Mouse (Mus musculus) gonadal fat pad, adult 2 months (tissue): ENCODE measurements around the gene Sac3d1. TPM values are rescaled to one million over a fixed set of nuclear protein-coding genes. Genes with fewer than 3 reads are reported as not detected.

ENCODE experiments used
- DNase-seq: peaks from one replicate; pipeline ENCODE4 v3.0.0-alpha.2; 2012; ENCODE audit warnings: low read depth
- polyA plus RNA-seq: library from polyadenylated mRNA; depleted of rRNA; stranded (reverse); fragments of >200 nt; gene quantifications from 2 replicates; pipeline ENCODE4 v1.2.3, GENCODE M21; 2012; rRNA removed

The Sac3d1 gene
- polyA plus RNA-seq, 1 experiment: 26.0 TPM

DNA sequence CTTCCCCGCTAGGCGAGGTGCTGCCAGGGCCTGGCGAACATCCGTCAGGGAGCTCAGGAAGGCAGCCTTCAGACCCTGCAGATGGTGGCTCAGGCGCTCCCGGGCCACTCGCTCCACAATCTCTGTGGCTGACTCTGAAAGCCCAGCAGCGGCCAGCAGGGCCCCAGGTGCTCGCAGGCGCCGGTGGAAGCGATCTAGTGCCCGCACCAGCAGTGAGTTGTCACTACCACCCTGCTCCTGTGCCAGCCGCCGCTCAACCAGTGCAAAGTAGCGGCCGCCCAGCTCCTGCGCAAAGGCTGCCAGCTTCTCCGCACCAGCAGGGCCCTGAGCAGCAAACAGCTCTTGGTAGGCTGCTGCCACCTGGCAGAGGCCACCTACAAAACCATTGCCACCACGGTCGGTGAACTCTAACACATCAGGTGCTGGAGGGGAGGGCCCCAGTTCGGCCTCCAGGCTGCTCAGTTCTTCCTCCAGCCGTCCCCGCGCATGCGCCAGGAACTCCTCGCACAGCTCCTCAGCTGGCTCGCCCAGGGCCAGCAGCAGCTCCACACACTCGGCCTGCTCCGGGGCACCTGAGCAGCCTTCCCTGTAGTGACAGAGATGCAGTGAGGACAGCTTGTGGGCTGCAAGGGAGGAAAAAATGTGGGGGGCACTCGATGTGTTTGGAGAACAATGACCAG is 47.7 kb downstream of the Sac3d1 start:
- DNase-seq: no peak

DNA sequence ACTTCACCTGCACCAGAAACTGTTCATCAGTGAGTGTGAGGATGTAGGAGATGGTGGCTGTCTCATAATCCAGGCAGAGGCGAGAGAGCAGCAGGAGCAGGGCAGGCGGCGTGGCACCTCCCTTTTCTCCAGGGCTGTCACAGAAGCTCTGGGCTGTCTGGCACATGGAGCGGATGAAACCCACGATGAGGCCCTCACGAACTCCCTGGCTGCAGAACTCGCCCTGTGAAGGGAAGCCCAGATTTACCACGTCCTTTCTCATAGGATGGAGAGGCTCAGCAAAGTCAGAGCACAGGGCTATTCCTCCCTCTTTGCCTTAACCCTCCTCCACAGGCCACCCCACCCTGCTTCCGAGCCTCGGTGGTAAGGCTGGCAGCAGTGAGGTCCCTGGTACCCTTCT is 48.6 kb downstream of the Sac3d1 start:
- no peak for DNase-seq

DNA sequence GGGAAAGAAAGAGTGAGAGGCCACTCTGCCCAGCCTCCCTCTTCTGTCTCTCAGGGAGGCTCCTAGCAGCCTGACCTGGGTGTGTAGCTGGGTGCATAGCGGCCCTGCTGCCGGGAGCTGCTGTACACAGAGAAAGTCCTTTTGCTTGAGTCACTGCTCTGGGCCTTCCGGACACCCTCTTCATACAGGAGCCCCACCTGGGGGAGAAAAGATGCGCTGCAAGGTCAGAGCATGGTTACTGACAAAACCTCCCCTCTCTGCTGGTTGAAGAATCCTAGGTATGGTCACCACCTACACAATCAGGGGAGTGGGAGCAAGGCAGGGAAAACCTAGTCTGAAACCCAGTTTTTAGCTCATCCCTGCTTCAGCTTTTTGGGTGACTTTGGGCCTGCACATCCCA is 49.5 kb downstream of the Sac3d1 start:
- no peak for DNase-seq

- no peak for DNase-seq
These were observed 50.6 kb downstream of the Sac3d1 start, which contains the start of gene Tm7sf2 for GRCm38 (mm10) chr19:6067724-6068415. Tm7sf2 (minus strand) TSS chr19:6068373.

DNA sequence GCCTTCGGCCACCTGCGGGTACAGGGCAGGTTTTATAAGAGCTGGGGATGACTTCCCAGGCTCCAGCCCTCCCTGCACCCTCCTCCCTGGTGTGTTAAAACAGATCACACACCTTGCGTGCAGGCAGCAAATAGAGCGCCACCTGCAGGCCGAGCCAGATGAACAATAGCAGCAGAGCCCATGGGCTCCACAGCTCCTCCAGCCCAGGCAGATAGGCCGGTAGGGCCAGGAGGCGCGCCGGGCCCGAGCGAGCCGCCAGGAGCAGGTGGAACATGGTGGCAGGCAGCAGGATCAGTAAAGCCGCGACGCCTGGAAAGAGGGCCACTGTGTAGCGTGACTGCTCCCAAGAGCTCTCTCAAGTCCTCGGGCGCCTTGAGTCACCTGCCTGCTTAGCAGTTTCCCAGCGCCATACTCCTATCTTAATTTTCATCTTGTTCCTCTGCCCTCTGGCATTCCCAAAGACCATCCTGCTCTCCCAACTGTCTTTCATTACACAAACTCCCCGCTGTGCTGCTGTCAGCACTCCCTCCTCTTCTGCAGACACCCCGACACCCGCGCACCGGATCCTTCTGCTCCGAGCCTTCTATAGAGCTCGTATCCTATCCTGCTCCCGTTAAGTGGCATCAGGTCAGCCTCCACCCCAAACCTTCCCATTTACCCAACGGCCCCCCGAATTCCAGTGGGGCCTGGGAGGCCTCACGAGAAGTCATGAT is 51.3 kb downstream of the Sac3d1 start:
- DNase-seq: no peak

DNA sequence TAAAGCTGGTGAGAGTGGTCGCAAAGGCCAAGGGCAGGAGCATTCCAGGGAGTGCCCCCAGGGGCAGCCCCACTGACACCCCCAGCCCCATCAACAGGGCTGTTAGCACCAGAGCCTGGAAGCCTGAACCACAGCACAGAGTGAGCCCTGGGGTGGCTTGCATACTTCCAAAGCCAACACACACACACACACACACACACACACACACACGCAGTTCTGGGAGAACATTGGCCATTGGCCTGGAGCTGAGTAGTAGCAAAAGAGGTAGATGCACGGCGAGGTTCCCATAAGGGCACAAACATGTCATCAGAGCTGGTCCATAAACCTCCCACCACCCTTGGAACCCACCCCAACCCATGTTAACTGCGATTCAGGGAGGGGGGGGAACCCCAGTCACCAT is 51.9 kb downstream of the Sac3d1 start:
- DNase-seq: no peak

Other genes with a start within 250 kb of the Sac3d1 start
- 15.1 and 15.9 TPM in 2 replicates for gene Frmd8, start 243.4 kb downstream of the Sac3d1 start, polyA plus RNA-seq
- gene Slc25a45, start 240.8 kb downstream of the Sac3d1 start, polyA plus RNA-seq: 17.3 and 25.7 TPM in 2 replicates
- gene Tigd3, start 224.5 kb downstream of the Sac3d1 start, polyA plus RNA-seq: 0.70 and 0.75 TPM in 2 replicates
- 71.5 and 79.4 TPM in 2 replicates for gene Dpf2, start 205.6 kb downstream of the Sac3d1 start, polyA plus RNA-seq
- 12.9 and 17.6 TPM in 2 replicates for gene Cdc42ep2, start 193.8 kb downstream of the Sac3d1 start, polyA plus RNA-seq
- gene Pola2, start 154.4 kb downstream of the Sac3d1 start, polyA plus RNA-seq: 29.1 and 43.2 TPM in 2 replicates
- gene Slc22a20, start 132.5 kb downstream of the Sac3d1 start, polyA plus RNA-seq: not detected in 2 replicates
- gene Capn1, start 102.8 kb downstream of the Sac3d1 start, polyA plus RNA-seq: 70.6 and 85.2 TPM in 2 replicates
- 55.6 and 104 TPM in 2 replicates for gene Syvn1, start 72.1 kb downstream of the Sac3d1 start, polyA plus RNA-seq
- gene Mrpl49, start 60.9 kb downstream of the Sac3d1 start, polyA plus RNA-seq: 28.3 and 29.0 TPM in 2 replicates
- 1,249 and 1,627 TPM in 2 replicates for gene Fau, start 60.8 kb downstream of the Sac3d1 start, polyA plus RNA-seq
- gene Znhit2, start 57.5 kb downstream of the Sac3d1 start, polyA plus RNA-seq: 60.6 and 60.9 TPM in 2 replicates
- 98.2 and 115 TPM in 2 replicates for gene Tm7sf2, start 50.3 kb downstream of the Sac3d1 start, polyA plus RNA-seq
- gene Vps51, start 41.4 kb downstream of the Sac3d1 start, polyA plus RNA-seq: 56.9 and 64.6 TPM in 2 replicates
- 1.2 TPM in 1 of 2 replicates, not detected in the other for gene Tmem262, start 38.6 kb downstream of the Sac3d1 start, polyA plus RNA-seq
- gene Gm28374, start 36.4 kb downstream of the Sac3d1 start, polyA plus RNA-seq: 0.20 and 0.23 TPM in 2 replicates
- 106 and 118 TPM in 2 replicates for gene Zfpl1, start 33.7 kb downstream of the Sac3d1 start, polyA plus RNA-seq
- gene Cdca5, start 33.7 kb downstream of the Sac3d1 start, polyA plus RNA-seq: 1.0 TPM in 2 replicates
- gene AC131692.1, start 24.2 kb downstream of the Sac3d1 start, polyA plus RNA-seq: 0.37 TPM in 1 of 2 replicates, not detected in the other
- 0.06 and 0.12 TPM in 2 replicates for gene Naaladl1, start 12.9 kb downstream of the Sac3d1 start, polyA plus RNA-seq
- 27.6 and 31.0 TPM in 2 replicates for gene Snx15, start 9.7 kb upstream of the Sac3d1 start, polyA plus RNA-seq
- 2.8 and 2.9 TPM in 2 replicates for gene Batf2, start 22.3 kb upstream of the Sac3d1 start, polyA plus RNA-seq
- gene Arl2, start 22.9 kb upstream of the Sac3d1 start, polyA plus RNA-seq: 141 and 162 TPM in 2 replicates
- 0.16 and 0.22 TPM in 2 replicates for gene Majin, start 65.7 kb upstream of the Sac3d1 start, polyA plus RNA-seq
- gene Gpha2, start 107.7 kb upstream of the Sac3d1 start, polyA plus RNA-seq: 1.7 and 2.8 TPM in 2 replicates
- 54.3 and 61.5 TPM in 2 replicates for gene Ppp2r5b, start 117.2 kb upstream of the Sac3d1 start, polyA plus RNA-seq
- 23.4 and 25.0 TPM in 2 replicates for gene Atg2a, start 123.0 kb upstream of the Sac3d1 start, polyA plus RNA-seq
- gene Ehd1, start 158.1 kb upstream of the Sac3d1 start, polyA plus RNA-seq: 156 and 198 TPM in 2 replicates
- 16.2 and 16.6 TPM in 2 replicates for gene Cdc42bpg, start 187.8 kb upstream of the Sac3d1 start, polyA plus RNA-seq
- gene Men1, start 216.3 kb upstream of the Sac3d1 start, polyA plus RNA-seq: 40.4 and 48.5 TPM in 2 replicates
- gene Map4k2, start 222.5 kb upstream of the Sac3d1 start, polyA plus RNA-seq: 83.4 and 95.3 TPM in 2 replicates
- 95.0 and 140 TPM in 2 replicates for gene Sf1, start 245.0 kb upstream of the Sac3d1 start, polyA plus RNA-seq